Mouse (Mus musculus): Measurements from ENCODE around the gene 9430097D07Rik. TPM values are rescaled to one million over a fixed set of nuclear protein-coding genes. Genes with fewer than 3 reads are reported as not detected.

Gene 9430097D07Rik
- polyA plus RNA-seq, 1 experiment from 2014 or later = not detected

DNA sequence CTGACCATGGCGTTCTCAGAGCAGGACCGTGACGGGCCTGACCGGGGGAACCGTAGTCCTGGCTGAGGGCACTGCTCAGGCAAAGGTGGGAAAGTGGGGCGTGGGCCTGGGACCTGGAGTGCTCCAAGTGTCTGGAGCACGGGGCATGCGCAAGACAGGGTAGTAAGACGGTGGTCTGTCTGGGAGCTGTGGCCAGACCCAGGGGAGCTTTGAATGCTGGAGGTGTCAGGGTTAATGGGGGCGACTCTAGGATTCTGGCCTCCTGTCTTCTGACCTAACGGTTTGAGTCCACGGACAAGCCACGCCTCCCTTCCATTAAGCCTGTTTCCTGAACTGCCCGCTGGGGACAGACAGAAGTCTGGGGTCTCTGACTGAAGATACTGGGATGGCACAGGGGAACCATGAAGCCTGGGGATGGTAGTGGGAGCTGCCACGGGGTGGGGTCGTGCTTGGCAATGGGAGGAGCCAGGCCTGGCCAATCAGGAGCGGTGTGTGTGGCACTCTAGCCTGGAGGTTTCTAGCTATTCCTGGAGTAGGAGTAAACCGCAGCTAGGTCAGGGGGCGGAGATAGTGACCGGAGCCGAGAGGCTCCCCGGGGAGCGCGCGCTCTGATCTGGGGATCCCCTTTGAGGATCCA lies 32.8 kb upstream of the 9430097D07Rik start:
- H3K4me1 ChIP-seq (replicated peaks) = peaks cover 78% of the 10 kb centered on the region
- H3K36me3 ChIP-seq (replicated peaks) = peaks cover 11% of the 10 kb centered on the region
- H3K4me2 ChIP-seq = peak overlapping the region; percentile 92
- no peaks in the 10 kb centered on the region for H3K9me3 ChIP-seq (replicated peaks)
- H3K4me3 ChIP-seq (replicated peaks) = peak overlapping the region; percentile 68
- peak overlapping the region; percentile 59 for H3K9ac ChIP-seq
- no peaks in the 10 kb centered on the region for H3K27me3 ChIP-seq
- 2% methylated on average over 25 of the region's 25 CpGs for WGBS (ENCODE audit: insufficient replicate concordance)
- ATAC-seq (ENCODE audit: insufficient read depth) = peak; percentile 73
- H3K27ac ChIP-seq (replicated peaks) = peak overlapping the region; percentile 85

DNA sequence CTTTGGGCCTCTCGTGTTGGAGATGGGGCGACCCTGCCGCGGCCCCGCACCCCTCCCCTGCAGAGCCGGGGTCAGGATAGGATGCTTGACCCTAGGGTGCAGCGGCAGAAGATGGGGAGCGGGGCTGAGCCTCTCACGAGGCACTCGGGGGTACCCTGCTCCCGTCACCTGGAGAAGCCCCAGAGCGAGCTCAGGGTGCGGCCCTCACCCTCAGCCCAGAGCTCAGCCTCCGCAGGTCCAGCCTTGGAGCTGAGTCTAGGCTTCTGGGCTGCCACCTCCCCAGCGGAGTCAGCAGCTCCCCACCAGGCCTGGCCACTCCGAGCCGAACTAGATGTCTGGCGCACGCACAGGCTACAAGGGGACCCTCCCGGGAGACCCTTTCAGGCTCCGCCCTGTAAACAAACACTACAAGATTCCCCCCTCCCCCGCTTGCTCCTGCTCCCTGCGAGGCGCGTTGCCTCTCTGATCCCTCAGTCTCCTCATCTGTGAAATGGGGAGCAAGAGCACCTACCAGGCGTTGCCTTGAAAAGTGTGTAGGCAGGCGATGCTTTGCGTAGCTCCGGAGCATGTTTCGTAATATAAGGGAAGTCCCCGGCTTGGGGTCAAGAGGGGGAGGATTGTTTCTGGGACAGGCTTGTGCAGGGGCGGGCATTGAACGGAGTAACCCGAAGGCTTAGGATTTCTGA lies 31.9 kb upstream of the 9430097D07Rik start:
- Histone ChIP-seq H3K9ac (peak overlapping the region; percentile 59), H3K36me3 (replicated peaks) (peaks cover 4% of the 10 kb centered on the region), H3K9me3 (replicated peaks) (no peaks in the 10 kb centered on the region), H3K4me1 (replicated peaks) (peaks cover 81% of the 10 kb centered on the region), H3K4me2 (peak overlapping the region; percentile 92), H3K27ac (replicated peaks) (peak overlapping the region; percentile 85), H3K4me3 (replicated peaks) (peak overlapping the region; percentile 68), H3K27me3 (no peaks in the 10 kb centered on the region)
- peak; percentile 14 for ATAC-seq (ENCODE audit: insufficient read depth)
- WGBS (ENCODE audit: insufficient replicate concordance) = under 1% methylated on average over 33 of the region's 34 CpGs

- Histone ChIP-seq H3K27me3 (no peaks in the 10 kb centered on the region), H3K4me3 (replicated peaks) (peak overlapping the region; percentile 68), H3K27ac (replicated peaks) (peak overlapping the region; percentile 85), H3K9ac (peak overlapping the region; percentile 59), H3K4me1 (replicated peaks) (peaks cover 81% of the 10 kb centered on the region), H3K36me3 (replicated peaks) (no peaks in the 10 kb centered on the region), H3K4me2 (peak overlapping the region; percentile 92), H3K9me3 (replicated peaks) (no peaks in the 10 kb centered on the region)
- peak; percentile 71 for ATAC-seq (ENCODE audit: insufficient read depth)
- WGBS (ENCODE audit: insufficient replicate concordance) = 9% methylated on average over 55 of the region's 55 CpGs
These were observed 31.0 kb upstream of the 9430097D07Rik start for GRCm38 (mm10) chr2:32606161-32607142.

- H3K4me2 ChIP-seq = peak overlapping the region; percentile 41
- no peaks in the 10 kb centered on the region for H3K27me3 ChIP-seq
- H3K9ac ChIP-seq = no peak overlapping the region
- H3K27ac ChIP-seq (replicated peaks) = no peak overlapping the region
- ATAC-seq (ENCODE audit: insufficient read depth) = no peak
- H3K9me3 ChIP-seq (replicated peaks) = no peaks in the 10 kb centered on the region
- H3K36me3 ChIP-seq (replicated peaks) = no peaks in the 10 kb centered on the region
- peaks cover 66% of the 10 kb centered on the region for H3K4me1 ChIP-seq (replicated peaks)
- peak overlapping the region; percentile 14; the same call in 1 of the 2 replicates for H3K4me3 ChIP-seq (replicated peaks)
- WGBS (ENCODE audit: insufficient replicate concordance) = 38% methylated on average over 10 of the region's 10 CpGs
These were observed 29.1 kb upstream of the 9430097D07Rik start for GRCm38 (mm10) chr2:32604631-32605030.

DNA sequence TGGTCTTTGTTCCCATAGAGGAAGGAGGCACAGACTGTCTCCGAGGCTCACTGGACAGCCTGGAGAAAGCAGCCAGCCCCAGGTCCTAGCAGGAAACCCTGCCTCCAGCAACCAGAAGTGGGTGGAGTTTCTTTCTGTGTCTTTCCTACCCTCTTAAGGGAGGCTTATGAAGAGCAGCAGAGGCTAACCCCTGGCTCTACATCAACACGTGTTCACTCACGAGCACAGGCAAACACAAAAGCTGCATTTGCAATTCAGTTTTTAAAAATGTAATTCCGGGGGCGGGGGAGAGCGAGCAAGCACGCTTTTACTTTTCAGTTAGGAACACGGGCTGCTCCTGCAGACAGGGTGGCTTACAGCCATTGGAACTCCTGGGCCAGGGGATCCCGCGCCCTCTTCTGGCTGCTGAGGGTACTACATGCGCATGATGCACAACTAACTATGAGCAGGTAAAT lies 27.1 kb upstream of the 9430097D07Rik start:
- Histone ChIP-seq H3K4me2 (peak overlapping the region; percentile 73), H3K27ac (replicated peaks) (peak overlapping the region; percentile 34; the same call in 1 of the 2 replicates), H3K9ac (peak overlapping the region; percentile 40), H3K27me3 (no peaks in the 10 kb centered on the region), H3K4me3 (replicated peaks) (peak overlapping the region; percentile 54), H3K36me3 (replicated peaks) (no peaks in the 10 kb centered on the region), H3K9me3 (replicated peaks) (no peaks in the 10 kb centered on the region), H3K4me1 (replicated peaks) (peaks cover 48% of the 10 kb centered on the region)
- peak; percentile 40 for ATAC-seq (ENCODE audit: insufficient read depth)
- WGBS (ENCODE audit: insufficient replicate concordance) = 1% methylated on average over 11 of the region's 11 CpGs

GRCm38 (mm10) chr2:32601417-32602065 lies 26.1 kb upstream of the 9430097D07Rik start:
- Histone ChIP-seq H3K4me1 (replicated peaks) (peaks cover 37% of the 10 kb centered on the region), H3K4me3 (replicated peaks) (no peak overlapping the region), H3K9ac (no peak overlapping the region), H3K9me3 (replicated peaks) (no peaks in the 10 kb centered on the region), H3K27ac (replicated peaks) (no peak overlapping the region; the same call in 1 of the 2 replicates), H3K27me3 (no peaks in the 10 kb centered on the region), H3K36me3 (replicated peaks) (peaks cover 3% of the 10 kb centered on the region; the same call in 1 of the 2 replicates), H3K4me2 (peak overlapping the region; percentile 73)
- 35% methylated on average over 8 of the region's 8 CpGs for WGBS (ENCODE audit: insufficient replicate concordance)
- ATAC-seq (ENCODE audit: insufficient read depth) = peak; percentile 67

- no peak for ATAC-seq (ENCODE audit: insufficient read depth)
- Histone ChIP-seq H3K36me3 (replicated peaks) (peaks cover 3% of the 10 kb centered on the region; the same call in 1 of the 2 replicates), H3K9ac (no peak within 1 kb of the TSS), H3K4me3 (replicated peaks) (no peak within 1 kb of the TSS), H3K9me3 (replicated peaks) (no peaks in the 10 kb centered on the region), H3K4me2 (no peak within 1 kb of the TSS), H3K4me1 (replicated peaks) (peaks cover 21% of the 10 kb centered on the region), H3K27ac (replicated peaks) (no peak within 1 kb of the TSS), H3K27me3 (no peaks in the 10 kb centered on the region)
- whole genome bisulfite sequencing (ENCODE audit: insufficient replicate concordance) = 76% methylated on average over 3 of the region's 3 CpGs
These were observed 23.9 kb upstream of the 9430097D07Rik start, which contains the start of gene St6galnac6 for GRCm38 (mm10) chr2:32599409-32599808. Gene St6galnac6, plus strand, starts transcription at chr2:32599709.

GRCm38 (mm10) chr2:32598506-32598905 lies 23.0 kb upstream of the 9430097D07Rik start:
- H3K4me3 ChIP-seq (replicated peaks) = no peak overlapping the region
- 68% methylated on average over 8 of the region's 8 CpGs for WGBS (ENCODE audit: insufficient replicate concordance)
- no peaks in the 10 kb centered on the region for H3K9me3 ChIP-seq (replicated peaks)
- H3K27ac ChIP-seq (replicated peaks) = no peak overlapping the region
- no peak overlapping the region for H3K9ac ChIP-seq
- H3K36me3 ChIP-seq (replicated peaks) = peaks cover 3% of the 10 kb centered on the region; the same call in 1 of the 2 replicates
- no peak overlapping the region for H3K4me2 ChIP-seq
- no peak for ATAC-seq (ENCODE audit: insufficient read depth)
- peaks cover 17% of the 10 kb centered on the region for H3K4me1 ChIP-seq (replicated peaks)
- H3K27me3 ChIP-seq = no peaks in the 10 kb centered on the region

- H3K27me3 ChIP-seq = no peaks in the 10 kb centered on the region
These were observed 22.2 kb upstream of the 9430097D07Rik start for GRCm38 (mm10) chr2:32597699-32598098.

GRCm38 (mm10) chr2:32597248-32597647 lies 21.8 kb upstream of the 9430097D07Rik start:
- H3K9me3 ChIP-seq (replicated peaks) = no peaks in the 10 kb centered on the region
- H3K27me3 ChIP-seq = no peaks in the 10 kb centered on the region
- H3K4me3 ChIP-seq (replicated peaks) = no peak overlapping the region
- 74% methylated on average over 5 of the region's 5 CpGs for WGBS (ENCODE audit: insufficient replicate concordance)
- H3K4me2 ChIP-seq = no peak overlapping the region
- H3K9ac ChIP-seq = no peak overlapping the region
- peaks cover 3% of the 10 kb centered on the region; the same call in 1 of the 2 replicates for H3K36me3 ChIP-seq (replicated peaks)
- ATAC-seq (ENCODE audit: insufficient read depth) = no peak
- H3K27ac ChIP-seq (replicated peaks) = no peak overlapping the region
- H3K4me1 ChIP-seq (replicated peaks) = peaks cover 12% of the 10 kb centered on the region

More at GRCm38 (mm10) chr2:32597699-32598098, 22.2 kb upstream of the 9430097D07Rik start:
- H3K9ac ChIP-seq = no peak overlapping the region
- no peak overlapping the region for H3K4me2 ChIP-seq
- 84% methylated on average over 5 of the region's 5 CpGs for WGBS (ENCODE audit: insufficient replicate concordance)
- H3K36me3 ChIP-seq (replicated peaks) = peaks cover 3% of the 10 kb centered on the region; the same call in 1 of the 2 replicates
- H3K27ac ChIP-seq (replicated peaks) = no peak overlapping the region
- ATAC-seq (ENCODE audit: insufficient read depth) = no peak
- H3K9me3 ChIP-seq (replicated peaks) = no peaks in the 10 kb centered on the region
- peaks cover 17% of the 10 kb centered on the region for H3K4me1 ChIP-seq (replicated peaks)
- H3K4me3 ChIP-seq (replicated peaks) = no peak overlapping the region

All from liver, embryonic 15.5 days (tissue).